ENCODE assay signal across 17 mouse cellular contexts in the genomic region with DNA sequence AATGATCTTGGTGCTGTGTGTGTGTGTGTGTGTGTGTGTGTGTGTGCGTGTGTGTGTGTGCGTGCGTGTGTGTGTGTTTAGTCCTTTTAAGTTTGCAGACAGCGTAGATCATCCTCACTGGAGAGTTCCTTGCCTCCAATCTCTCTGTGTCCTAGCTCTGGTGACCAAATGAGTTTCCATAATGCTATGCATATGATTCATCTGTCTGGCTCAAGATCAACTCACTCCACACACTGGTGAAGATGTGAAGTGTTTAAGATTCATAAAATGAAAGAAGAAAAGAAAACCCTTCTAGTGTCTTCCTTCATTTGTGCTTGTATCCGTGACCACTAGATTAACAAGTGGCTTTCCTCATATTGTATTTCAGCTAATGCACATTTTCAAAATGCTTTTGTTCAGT.
"Had no signal": no experiment of that assay in that cellular context is flagged by ENCODE, and none has a peak within 500 bp of the region (broad histone marks: within the 10 kb centered on the region; RNA-seq: fewer than 3 reads in every experiment).

No protein-coding gene starts in this region.

- H3K4me1 ChIP-seq: midbrain, embryonic 12.5 days; neural tube, embryonic 13.5 days; neural tube, embryonic 15.5 days had no signal

- H3K27ac ChIP-seq: midbrain, embryonic 12.5 days; neural tube, embryonic 13.5 days; neural tube, embryonic 15.5 days had no signal

- H3K27me3 ChIP-seq: midbrain, embryonic 12.5 days; neural tube, embryonic 13.5 days; neural tube, embryonic 15.5 days had no signal

- H3K9me3 ChIP-seq: midbrain, embryonic 12.5 days; neural tube, embryonic 13.5 days; neural tube, embryonic 15.5 days had no signal

- ATAC-seq: midbrain, embryonic 16.5 days had no signal

- H3K4me3 ChIP-seq: midbrain, embryonic 12.5 days; myocyte; neural tube, embryonic 13.5 days; neural tube, embryonic 15.5 days had no signal

- DNase-seq: lung, adult 18-20 months; lung, embryonic 14.5 days; lung, postnatal 10 days; lung, postnatal 4 days; midbrain, embryonic 14.5 days; retina, postnatal 1 day; right cerebral cortex, postnatal 25 days; right cerebral cortex, postnatal 4 days; spleen, adult 18-20 months; thymus, adult 2 months; thymus, postnatal 25 days; thymus, postnatal 4 days had no signal

- H3K36me3 ChIP-seq: midbrain, embryonic 12.5 days; neural tube, embryonic 13.5 days; neural tube, embryonic 15.5 days had no signal
